Mouse (Mus musculus): ENCODE measurements around the gene Slc38a3. TPM values are rescaled to one million over a fixed set of nuclear protein-coding genes. Genes with fewer than 3 reads are reported as not detected.

The Slc38a3 gene
- polyA plus RNA-seq, 1 experiment from 2014 or later, result 3.7 TPM

DNA sequence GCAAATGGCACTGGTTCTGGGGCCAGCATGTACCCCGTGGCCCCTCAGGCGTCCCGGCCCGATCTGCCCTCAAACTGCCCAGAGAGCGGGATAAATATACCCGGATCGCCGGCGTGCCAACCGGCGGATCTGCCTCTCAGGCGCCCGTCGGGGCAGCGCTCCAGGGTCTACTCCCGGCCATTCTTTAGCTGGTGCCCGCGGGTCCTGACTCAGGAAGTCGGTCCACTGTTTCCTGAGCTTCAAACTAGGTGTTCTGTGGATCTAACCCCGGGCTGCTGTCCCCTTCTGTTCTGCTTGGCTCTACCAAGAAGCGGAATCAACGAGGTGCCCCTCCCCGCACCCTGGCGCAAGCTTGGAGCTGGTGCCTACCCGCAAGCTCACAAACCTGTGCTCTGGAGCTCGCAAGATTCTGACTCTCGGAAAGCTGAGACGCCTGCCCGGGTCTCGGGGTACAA is 2.6 kb downstream of the Slc38a3 start:
- 1% methylated on average over 30 of the region's 30 CpGs for WGBS

GRCm38 (mm10) chr9:107665308-107665707 is 4.0 kb downstream of the Slc38a3 start:
- 85% methylated on average over 7 of the region's 7 CpGs for WGBS
- H3K9ac ChIP-seq (replicated peaks; ENCODE audit: low read depth, low read length), result no peak overlapping the region
- no peak overlapping the region for H3K27ac ChIP-seq (ENCODE audit: low read length)

More for the DNA sequence above, 2.6 kb downstream of the Slc38a3 start:
- H3K9me3 ChIP-seq (ENCODE audit: control insufficient read depth, low read depth, low read length), result no peaks in the 10 kb centered on the region
- H3K36me3 ChIP-seq (ENCODE audit: control insufficient read depth, insufficient read depth, low read length), result no peaks in the 10 kb centered on the region
- peaks cover 17% of the 10 kb centered on the region for H3K4me1 ChIP-seq (ENCODE audit: control insufficient read depth, insufficient read depth, low read length)
- no peak overlapping the region for H3K27ac ChIP-seq (ENCODE audit: low read length)
- H3K27me3 ChIP-seq (ENCODE audit: control insufficient read depth, insufficient read depth, low read length), result no peaks in the 10 kb centered on the region
- peak overlapping the region; percentile 92 for H3K4me2 ChIP-seq (replicated peaks; ENCODE audit: low read depth, low read length)
- no peak for ATAC-seq (ENCODE audit: insufficient number of reproducible peaks, insufficient read depth, low FRiP score, low read depth)
- peak overlapping the region; percentile 33 for H3K9ac ChIP-seq (replicated peaks; ENCODE audit: low read depth, low read length)
- peak overlapping the region; percentile 42 for H3K4me3 ChIP-seq (ENCODE audit: low read depth, low read length)

GRCm38 (mm10) chr9:107663525-107663924 is 5.8 kb downstream of the Slc38a3 start:
- Histone ChIP-seq H3K36me3 (ENCODE audit: control insufficient read depth, insufficient read depth, low read length) (no peaks in the 10 kb centered on the region), H3K27ac (ENCODE audit: low read length) (no peak overlapping the region), H3K4me1 (ENCODE audit: control insufficient read depth, insufficient read depth, low read length) (peaks cover 17% of the 10 kb centered on the region), H3K9ac (replicated peaks; ENCODE audit: low read depth, low read length) (no peak overlapping the region), H3K4me2 (replicated peaks; ENCODE audit: low read depth, low read length) (no peak overlapping the region), H3K4me3 (ENCODE audit: low read depth, low read length) (no peak overlapping the region), H3K27me3 (ENCODE audit: control insufficient read depth, insufficient read depth, low read length) (no peaks in the 10 kb centered on the region), H3K9me3 (ENCODE audit: control insufficient read depth, low read depth, low read length) (no peaks in the 10 kb centered on the region)
- 66% methylated on average over 9 of the region's 9 CpGs for WGBS
- no peak for ATAC-seq (ENCODE audit: insufficient number of reproducible peaks, insufficient read depth, low FRiP score, low read depth)

More at GRCm38 (mm10) chr9:107665308-107665707, 4.0 kb downstream of the Slc38a3 start:
- Histone ChIP-seq H3K36me3 (ENCODE audit: control insufficient read depth, insufficient read depth, low read length) (no peaks in the 10 kb centered on the region), H3K27me3 (ENCODE audit: control insufficient read depth, insufficient read depth, low read length) (no peaks in the 10 kb centered on the region), H3K9me3 (ENCODE audit: control insufficient read depth, low read depth, low read length) (no peaks in the 10 kb centered on the region), H3K4me2 (replicated peaks; ENCODE audit: low read depth, low read length) (no peak overlapping the region), H3K4me3 (ENCODE audit: low read depth, low read length) (no peak overlapping the region), H3K4me1 (ENCODE audit: control insufficient read depth, insufficient read depth, low read length) (peaks cover 17% of the 10 kb centered on the region)
- no peak for ATAC-seq (ENCODE audit: insufficient number of reproducible peaks, insufficient read depth, low FRiP score, low read depth)

DNA sequence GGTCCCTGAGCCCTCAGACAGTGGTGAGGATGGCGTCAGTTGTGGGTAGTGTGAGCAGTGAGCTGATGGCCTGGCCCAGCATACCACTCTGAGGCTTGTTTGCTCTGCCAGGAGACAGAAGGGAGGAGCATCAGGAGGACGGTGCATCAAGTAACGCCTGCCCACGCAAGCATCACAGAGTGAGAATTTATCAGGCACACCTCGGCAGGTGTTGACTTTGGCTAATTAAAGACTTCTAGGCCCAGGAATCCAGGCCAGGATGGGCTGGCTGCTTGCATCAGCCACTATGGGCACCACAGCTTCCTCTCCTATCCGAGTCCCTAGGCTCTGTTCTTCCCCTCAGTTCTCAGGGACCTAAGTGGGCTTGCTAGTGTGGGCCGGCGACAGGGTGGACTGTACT is 7.0 kb downstream of the Slc38a3 start:
- no peaks in the 10 kb centered on the region for H3K36me3 ChIP-seq (ENCODE audit: control insufficient read depth, insufficient read depth, low read length)
- WGBS, result 69% methylated on average over 8 of the region's 8 CpGs
- H3K4me3 ChIP-seq (ENCODE audit: low read depth, low read length), result no peak overlapping the region
- H3K9ac ChIP-seq (replicated peaks; ENCODE audit: low read depth, low read length), result no peak overlapping the region
- ATAC-seq (ENCODE audit: insufficient number of reproducible peaks, insufficient read depth, low FRiP score, low read depth), result no peak
- H3K9me3 ChIP-seq (ENCODE audit: control insufficient read depth, low read depth, low read length), result no peaks in the 10 kb centered on the region
- H3K27me3 ChIP-seq (ENCODE audit: control insufficient read depth, insufficient read depth, low read length), result no peaks in the 10 kb centered on the region
- H3K27ac ChIP-seq (ENCODE audit: low read length), result no peak overlapping the region
- H3K4me1 ChIP-seq (ENCODE audit: control insufficient read depth, insufficient read depth, low read length), result peaks cover 8% of the 10 kb centered on the region
- no peak overlapping the region for H3K4me2 ChIP-seq (replicated peaks; ENCODE audit: low read depth, low read length)

GRCm38 (mm10) chr9:107660777-107661176 is 8.6 kb downstream of the Slc38a3 start:
- H3K9ac ChIP-seq (replicated peaks; ENCODE audit: low read depth, low read length), result no peak overlapping the region
- no peaks in the 10 kb centered on the region for H3K4me1 ChIP-seq (ENCODE audit: control insufficient read depth, insufficient read depth, low read length)
- no peak for ATAC-seq (ENCODE audit: insufficient number of reproducible peaks, insufficient read depth, low FRiP score, low read depth)
- no peak overlapping the region for H3K27ac ChIP-seq (ENCODE audit: low read length)
- H3K36me3 ChIP-seq (ENCODE audit: control insufficient read depth, insufficient read depth, low read length), result no peaks in the 10 kb centered on the region
- no peak overlapping the region for H3K4me2 ChIP-seq (replicated peaks; ENCODE audit: low read depth, low read length)
- H3K9me3 ChIP-seq (ENCODE audit: control insufficient read depth, low read depth, low read length), result no peaks in the 10 kb centered on the region
- no peaks in the 10 kb centered on the region for H3K27me3 ChIP-seq (ENCODE audit: control insufficient read depth, insufficient read depth, low read length)
- no peak overlapping the region for H3K4me3 ChIP-seq (ENCODE audit: low read depth, low read length)
- WGBS, result 49% methylated on average over 3 of the region's 3 CpGs

GRCm38 (mm10) chr9:107659961-107660360 is 9.4 kb downstream of the Slc38a3 start:
- H3K27me3 ChIP-seq (ENCODE audit: control insufficient read depth, insufficient read depth, low read length), result no peaks in the 10 kb centered on the region

DNA sequence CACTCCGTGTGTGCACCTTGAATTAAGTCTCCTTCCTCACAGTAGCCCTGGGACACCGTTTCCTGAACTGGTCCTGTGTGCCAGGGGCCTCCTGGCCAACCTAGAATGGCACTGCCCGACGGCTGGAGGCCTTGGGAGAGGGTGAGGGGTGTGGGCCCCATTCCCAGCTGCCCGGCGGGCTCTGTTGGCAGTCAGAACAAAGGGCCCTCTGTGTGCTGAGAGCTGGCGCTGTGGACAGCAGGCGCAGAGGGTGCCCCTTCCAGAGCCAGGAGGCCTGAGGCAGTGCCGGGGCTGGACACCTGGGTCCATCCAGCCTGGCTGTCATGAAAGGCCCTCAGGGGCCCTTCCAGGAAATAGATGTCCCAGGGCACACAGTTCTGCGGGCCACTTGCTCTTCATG is 9.8 kb downstream of the Slc38a3 start:
- Histone ChIP-seq H3K27me3 (ENCODE audit: control insufficient read depth, insufficient read depth, low read length) (no peaks in the 10 kb centered on the region), H3K36me3 (ENCODE audit: control insufficient read depth, insufficient read depth, low read length) (no peaks in the 10 kb centered on the region), H3K27ac (ENCODE audit: low read length) (no peak overlapping the region), H3K9me3 (ENCODE audit: control insufficient read depth, low read depth, low read length) (no peaks in the 10 kb centered on the region), H3K4me3 (ENCODE audit: low read depth, low read length) (no peak overlapping the region), H3K4me2 (replicated peaks; ENCODE audit: low read depth, low read length) (no peak overlapping the region), H3K4me1 (ENCODE audit: control insufficient read depth, insufficient read depth, low read length) (no peaks in the 10 kb centered on the region), H3K9ac (replicated peaks; ENCODE audit: low read depth, low read length) (no peak overlapping the region)
- ATAC-seq (ENCODE audit: insufficient number of reproducible peaks, insufficient read depth, low FRiP score, low read depth), result no peak; the same call in 1 of the 2 replicates
- WGBS, result 83% methylated on average over 10 of the region's 10 CpGs

More at GRCm38 (mm10) chr9:107659961-107660360, 9.4 kb downstream of the Slc38a3 start:
- no peak for ATAC-seq (ENCODE audit: insufficient number of reproducible peaks, insufficient read depth, low FRiP score, low read depth)
- Histone ChIP-seq H3K4me2 (replicated peaks; ENCODE audit: low read depth, low read length) (no peak overlapping the region), H3K27ac (ENCODE audit: low read length) (peak overlapping the region; percentile 21; the same call in 1 of the 2 replicates), H3K4me1 (ENCODE audit: control insufficient read depth, insufficient read depth, low read length) (no peaks in the 10 kb centered on the region), H3K4me3 (ENCODE audit: low read depth, low read length) (no peak overlapping the region), H3K36me3 (ENCODE audit: control insufficient read depth, insufficient read depth, low read length) (no peaks in the 10 kb centered on the region), H3K9me3 (ENCODE audit: control insufficient read depth, low read depth, low read length) (no peaks in the 10 kb centered on the region), H3K9ac (replicated peaks; ENCODE audit: low read depth, low read length) (no peak overlapping the region)
- 87% methylated on average over 3 of the region's 3 CpGs for WGBS

- Histone ChIP-seq H3K4me3 (ENCODE audit: low read depth, low read length) (no peak overlapping the region), H3K4me1 (ENCODE audit: control insufficient read depth, insufficient read depth, low read length) (no peaks in the 10 kb centered on the region), H3K9me3 (ENCODE audit: control insufficient read depth, low read depth, low read length) (no peaks in the 10 kb centered on the region), H3K36me3 (ENCODE audit: control insufficient read depth, insufficient read depth, low read length) (no peaks in the 10 kb centered on the region), H3K27ac (ENCODE audit: low read length) (no peak overlapping the region), H3K9ac (replicated peaks; ENCODE audit: low read depth, low read length) (no peak overlapping the region), H3K4me2 (replicated peaks; ENCODE audit: low read depth, low read length) (no peak overlapping the region), H3K27me3 (ENCODE audit: control insufficient read depth, insufficient read depth, low read length) (no peaks in the 10 kb centered on the region)
- WGBS, result 80% methylated on average over 6 of the region's 6 CpGs
- ATAC-seq (ENCODE audit: insufficient number of reproducible peaks, insufficient read depth, low FRiP score, low read depth), result no peak
Observed at GRCm38 (mm10) chr9:107658096-107658495, 11.2 kb downstream of the Slc38a3 start.

DNA sequence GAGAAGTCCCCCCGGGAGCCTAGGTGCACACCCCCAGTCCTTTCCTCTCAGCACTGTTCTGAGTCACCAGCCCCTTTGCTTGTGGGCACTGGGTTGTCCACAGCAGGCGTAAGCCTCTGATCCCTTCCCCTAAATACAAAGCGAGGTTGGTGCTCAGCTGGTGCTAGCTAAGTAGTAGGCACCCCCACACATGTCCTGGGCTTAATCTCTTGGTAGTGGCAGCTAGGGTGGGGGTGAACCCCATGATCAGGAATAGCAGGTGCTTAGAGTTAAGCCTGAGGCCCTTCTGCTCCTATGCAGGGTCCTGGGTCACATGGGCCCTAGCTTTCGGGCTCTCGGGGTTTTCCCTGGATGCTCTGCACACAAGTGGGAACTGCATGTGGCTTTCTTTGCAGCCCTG is 12.2 kb downstream of the Slc38a3 start:
- Histone ChIP-seq H3K4me3 (ENCODE audit: low read depth, low read length) (no peak overlapping the region), H3K9me3 (ENCODE audit: control insufficient read depth, low read depth, low read length) (no peaks in the 10 kb centered on the region), H3K27me3 (ENCODE audit: control insufficient read depth, insufficient read depth, low read length) (no peaks in the 10 kb centered on the region), H3K36me3 (ENCODE audit: control insufficient read depth, insufficient read depth, low read length) (no peaks in the 10 kb centered on the region), H3K9ac (replicated peaks; ENCODE audit: low read depth, low read length) (no peak overlapping the region), H3K27ac (ENCODE audit: low read length) (no peak overlapping the region), H3K4me2 (replicated peaks; ENCODE audit: low read depth, low read length) (no peak overlapping the region), H3K4me1 (ENCODE audit: control insufficient read depth, insufficient read depth, low read length) (no peaks in the 10 kb centered on the region)
- no peak for ATAC-seq (ENCODE audit: insufficient number of reproducible peaks, insufficient read depth, low FRiP score, low read depth)
- 90% methylated on average over 5 of the region's 5 CpGs for WGBS

Data from stomach, embryonic 14.5 days (tissue).